Mouse (Mus musculus) midbrain, embryonic 16.5 days (tissue): ENCODE data around the gene Ifi27. TPM values are rescaled to one million over a fixed set of nuclear protein-coding genes. Genes with fewer than 3 reads are reported as not detected.

Experiments used
- ATAC-seq: fragments of 200-750 bp; cut with Nextera tagmentation; 2 replicates; pipeline ENCODE4 v1.8.0; 2017; ENCODE audit warnings: moderate TSS enrichment
- H3K27ac ChIP-seq: fragments of 300-500 bp; sonication (generic); 2 replicates; pipeline ENCODE4 v1.5.1; 2014; ENCODE audit warnings: mild to moderate bottlenecking, low read length, mixed read lengths
- H3K27me3 ChIP-seq: fragments of 300-500 bp; sonication (generic); 2 replicates; pipeline ENCODE4 v1.6.1; 2014; ENCODE audit warnings: low read depth, low read length, mixed read lengths; ENCODE audit not compliant: control insufficient read depth, insufficient read depth
- H3K36me3 ChIP-seq: fragments of 300-500 bp; sonication (generic); 2 replicates; pipeline ENCODE4 v1.6.1; 2014; ENCODE audit warnings: mild to moderate bottlenecking, low read length, moderate library complexity, mixed read lengths; ENCODE audit not compliant: control insufficient read depth, insufficient read depth
- H3K4me1 ChIP-seq: fragments of 300-500 bp; sonication (generic); 2 replicates; pipeline ENCODE4 v1.6.1; 2014; ENCODE audit warnings: mild to moderate bottlenecking, low read length, mixed read lengths; ENCODE audit not compliant: control insufficient read depth, insufficient read depth
- H3K4me2 ChIP-seq: fragments of 300-500 bp; sonication (generic); 2 replicates; pipeline ENCODE4 v1.6.1; 2014; ENCODE audit warnings: mild to moderate bottlenecking, low read length, mixed read lengths
- H3K4me3 ChIP-seq: fragments of 300-500 bp; sonication (generic); 2 replicates; pipeline ENCODE4 v1.5.1; 2014; ENCODE audit warnings: low read depth, mild to moderate bottlenecking, low read length, moderate library complexity, mixed read lengths
- H3K9ac ChIP-seq: fragments of 300-500 bp; sonication (generic); 2 replicates; pipeline ENCODE4 v1.6.1; 2014; ENCODE audit warnings: low read depth, low read length, mixed read lengths
- H3K9me3 ChIP-seq: fragments of 300-500 bp; sonication (generic); replicated peaks from 2 replicates; pipeline ENCODE4 v1.6.1; 2014; ENCODE audit warnings: mild to moderate bottlenecking, low read length, mixed read lengths; ENCODE audit not compliant: control insufficient read depth, poor library complexity, severe bottlenecking
- WGBS: fragments of 180-500 bp; shearing (Covaris S2); extraction: QIAGEN DNeasy Blood & Tissue Kit; methylation state at CpG from one replicate; pipeline ENCODE4 v1.1.7; 2014; 5-methylcytosine and 5-hydroxymethylcytosine counted together
- polyA plus RNA-seq: library from polyadenylated mRNA; unstranded; fragments of >200 nt; fragmentation: Nextera tagmentation; extraction: Ambion mirVana; gene quantifications from 2 replicates; pipeline ENCODE4 v1.2.1, GENCODE M21; 2015

Gene Ifi27
- polyA plus RNA-seq, result 10.0 and 12.3 TPM in 2 replicates

DNA sequence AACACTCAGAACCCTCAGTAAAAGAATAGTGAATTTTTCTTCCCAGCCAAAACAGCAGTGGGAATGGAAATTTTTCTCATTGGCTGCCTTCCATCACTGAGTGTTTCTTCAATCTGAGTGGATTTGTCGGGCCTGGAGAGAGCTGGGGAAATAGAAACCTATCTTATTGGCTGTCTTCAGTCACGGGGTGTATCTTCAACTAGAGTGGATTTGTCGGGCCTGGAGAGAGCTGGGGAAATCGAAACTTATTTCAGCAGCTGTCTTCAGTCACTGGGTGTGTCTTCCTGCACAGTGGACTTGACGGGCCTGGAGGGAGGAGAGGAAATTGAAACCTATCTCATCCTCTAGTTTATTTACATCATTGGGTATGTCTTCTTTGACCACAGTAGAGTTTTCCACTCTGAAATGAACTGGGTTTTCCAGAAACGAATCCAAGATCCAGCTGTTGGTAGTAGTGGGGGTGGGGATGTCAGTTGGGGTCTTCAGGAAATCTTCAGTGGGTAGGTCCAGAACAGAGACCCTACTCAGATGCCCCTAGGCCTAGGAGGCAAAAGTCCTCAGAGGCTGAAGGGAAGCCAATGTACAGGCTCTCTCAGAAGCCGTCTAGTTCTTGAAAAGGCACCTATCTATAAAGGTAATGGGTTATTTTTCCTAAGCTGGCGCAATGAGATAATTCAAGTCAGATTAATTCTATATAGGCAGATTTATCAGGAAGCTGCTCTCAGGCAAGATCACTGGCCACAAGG, at the start of gene Ifi27:
TSS of gene Ifi27 (plus strand) at position 226 of the 746 bp plus-strand sequence.
- 79% methylated on average over 8 of the region's 8 CpGs for WGBS
- no peak within 1 kb of the TSS for H3K9ac ChIP-seq
- no peaks in the 10 kb centered on the region for H3K4me1 ChIP-seq
- H3K27me3 ChIP-seq, result no peaks in the 10 kb centered on the region
- no peak within 1 kb of the TSS for H3K4me3 ChIP-seq
- H3K36me3 ChIP-seq, result no peaks in the 10 kb centered on the region
- no peak within 1 kb of the TSS for H3K27ac ChIP-seq
- H3K9me3 ChIP-seq, result no peaks in the 10 kb centered on the region
- no peak within 1 kb of the TSS for H3K4me2 ChIP-seq
- no peak for ATAC-seq

DNA sequence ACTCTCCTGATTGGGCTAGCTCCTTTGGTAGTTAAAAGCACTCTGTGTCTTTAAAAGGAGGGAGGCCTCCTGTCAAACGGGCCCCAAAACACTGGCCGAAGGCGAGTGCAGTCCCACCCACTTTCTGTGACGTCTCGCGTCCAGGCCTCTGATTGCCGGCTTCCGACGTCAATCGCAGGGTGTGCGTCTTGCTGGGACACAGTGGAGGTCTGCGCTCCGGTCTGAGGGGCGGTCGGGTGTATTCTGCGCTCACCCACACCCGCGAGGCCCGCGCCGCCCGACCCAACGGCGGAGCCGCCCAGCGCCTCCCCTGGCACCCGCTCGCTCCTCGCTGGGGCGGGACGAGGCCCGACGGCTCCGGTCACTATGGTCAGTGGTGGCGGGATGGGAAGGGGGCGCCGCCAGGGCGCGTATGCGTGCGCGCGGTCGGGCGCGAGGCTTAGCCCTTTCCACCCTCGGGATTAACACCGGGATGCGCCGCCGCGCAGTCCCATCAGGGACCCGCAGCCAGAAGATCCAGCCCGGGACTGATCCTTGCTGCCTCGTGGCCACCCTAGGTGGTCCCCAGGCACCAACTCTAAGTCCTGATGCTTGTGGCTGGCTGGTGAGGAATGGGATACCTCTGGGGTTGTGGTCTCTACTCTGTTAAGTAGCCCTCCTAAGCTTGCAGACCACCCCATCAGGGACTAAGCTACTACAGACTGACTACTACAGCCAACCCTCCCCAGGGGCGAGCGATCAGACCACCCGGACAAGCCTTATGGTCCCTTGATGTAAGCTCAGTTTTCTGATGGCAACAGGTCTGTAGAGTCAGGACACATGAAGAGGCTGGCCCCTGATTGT, 45.3 kb upstream of the Ifi27 start, which contains the start of gene Otub2:
TSS of gene Otub2 (plus strand) at position 178 of the 843 bp plus-strand sequence.
- ATAC-seq, result peak; percentile 100
- Histone ChIP-seq H3K4me3 (peak within 1 kb of the TSS; percentile 79), H3K9ac (peak within 1 kb of the TSS; percentile 94), H3K9me3 (no peaks in the 10 kb centered on the region), H3K4me1 (peaks cover 11% of the 10 kb centered on the region), H3K4me2 (peak within 1 kb of the TSS; percentile 55), H3K36me3 (no peaks in the 10 kb centered on the region), H3K27ac (peak within 1 kb of the TSS; percentile 77), H3K27me3 (no peaks in the 10 kb centered on the region)
- WGBS, result 1% methylated on average over 50 of the region's 58 CpGs

DNA sequence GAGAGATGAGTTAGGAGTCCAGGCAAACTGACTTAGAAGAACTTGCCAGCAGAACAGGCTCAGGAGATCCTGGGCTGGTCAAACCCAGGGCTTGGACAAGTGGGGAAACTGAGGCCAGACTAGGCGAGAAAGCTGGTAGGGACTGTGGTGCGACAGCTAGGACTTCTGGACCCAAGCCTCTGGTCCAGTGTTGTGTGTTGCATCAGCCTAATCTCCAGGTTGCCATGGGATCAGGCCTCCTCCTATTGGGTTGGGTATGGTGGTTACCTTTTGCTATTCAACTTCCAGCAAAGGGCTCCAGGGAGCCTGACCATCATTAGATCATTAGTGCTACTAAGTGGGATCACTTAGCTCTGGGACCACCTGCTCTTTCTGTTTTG, 44.7 kb upstream of the Ifi27 start:
- peak overlapping the region; percentile 55 for H3K4me2 ChIP-seq
- no peak for ATAC-seq
- H3K9ac ChIP-seq, result peak overlapping the region; percentile 94
- H3K9me3 ChIP-seq, result no peaks in the 10 kb centered on the region
- 59% methylated on average over 2 of the region's 2 CpGs for WGBS
- H3K36me3 ChIP-seq, result no peaks in the 10 kb centered on the region
- H3K4me1 ChIP-seq, result peaks cover 11% of the 10 kb centered on the region
- no peaks in the 10 kb centered on the region for H3K27me3 ChIP-seq
- no peak overlapping the region for H3K27ac ChIP-seq
- H3K4me3 ChIP-seq, result peak overlapping the region; percentile 79

- Histone ChIP-seq H3K27me3 (no peaks in the 10 kb centered on the region), H3K4me1 (peaks cover 11% of the 10 kb centered on the region), H3K9me3 (no peaks in the 10 kb centered on the region), H3K27ac (no peak overlapping the region), H3K4me3 (no peak overlapping the region), H3K9ac (no peak overlapping the region), H3K36me3 (no peaks in the 10 kb centered on the region), H3K4me2 (peak overlapping the region; percentile 55)
- no peak for ATAC-seq
- 82% methylated on average over 4 of the region's 4 CpGs for WGBS
These were observed 44.0 kb upstream of the Ifi27 start for GRCm38 (mm10) chr12:103389982-103390381.

- no peak for ATAC-seq
- Histone ChIP-seq H3K36me3 (no peaks in the 10 kb centered on the region), H3K9ac (0 out of 2 replicates have a peak overlapping the region, but pooled peaks have one; percentile 11), H3K27ac (no peak overlapping the region), H3K4me1 (peaks cover 11% of the 10 kb centered on the region), H3K27me3 (no peaks in the 10 kb centered on the region), H3K4me2 (no peak overlapping the region), H3K4me3 (no peak overlapping the region), H3K9me3 (no peaks in the 10 kb centered on the region)
- WGBS, result 89% methylated on average over 7 of the region's 7 CpGs
These were observed 42.9 kb upstream of the Ifi27 start for GRCm38 (mm10) chr12:103391098-103391497.

DNA sequence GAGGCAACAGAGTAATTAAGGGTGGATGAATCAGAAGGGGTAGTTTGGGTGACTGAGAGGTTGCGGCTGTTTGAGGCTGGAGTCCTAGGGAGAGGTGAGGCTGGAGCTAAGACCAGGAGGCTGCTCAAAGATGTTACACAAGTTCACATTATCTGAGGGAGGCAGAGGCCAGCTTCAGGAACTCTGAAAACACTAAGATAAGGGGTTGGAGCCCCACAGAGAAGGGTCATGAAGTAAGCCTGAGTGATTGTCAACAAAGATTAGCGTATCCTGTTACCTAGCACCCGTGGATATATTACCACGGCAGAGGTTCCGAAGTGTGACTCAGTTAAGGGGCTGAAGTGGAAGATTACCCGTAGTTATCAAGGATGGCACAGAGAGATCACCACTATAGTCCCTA, 40.5 kb upstream of the Ifi27 start:
- H3K36me3 ChIP-seq, result no peaks in the 10 kb centered on the region
- no peak overlapping the region for H3K27ac ChIP-seq
- no peak overlapping the region for H3K4me3 ChIP-seq
- no peak for ATAC-seq
- no peak overlapping the region for H3K4me2 ChIP-seq
- peaks cover 11% of the 10 kb centered on the region for H3K4me1 ChIP-seq
- H3K27me3 ChIP-seq, result no peaks in the 10 kb centered on the region
- no peak overlapping the region for H3K9ac ChIP-seq
- H3K9me3 ChIP-seq, result no peaks in the 10 kb centered on the region
- 44% methylated on average over 6 of the region's 6 CpGs for WGBS

- ATAC-seq, result no peak
- Histone ChIP-seq H3K27me3 (no peaks in the 10 kb centered on the region), H3K9ac (no peak overlapping the region), H3K4me3 (no peak overlapping the region), H3K36me3 (no peaks in the 10 kb centered on the region), H3K4me2 (no peak overlapping the region), H3K4me1 (no peaks in the 10 kb centered on the region), H3K27ac (no peak overlapping the region), H3K9me3 (no peaks in the 10 kb centered on the region)
- WGBS, result 83% methylated on average over 12 of the region's 12 CpGs
These were observed 38.3 kb upstream of the Ifi27 start for GRCm38 (mm10) chr12:103395486-103396275.

DNA sequence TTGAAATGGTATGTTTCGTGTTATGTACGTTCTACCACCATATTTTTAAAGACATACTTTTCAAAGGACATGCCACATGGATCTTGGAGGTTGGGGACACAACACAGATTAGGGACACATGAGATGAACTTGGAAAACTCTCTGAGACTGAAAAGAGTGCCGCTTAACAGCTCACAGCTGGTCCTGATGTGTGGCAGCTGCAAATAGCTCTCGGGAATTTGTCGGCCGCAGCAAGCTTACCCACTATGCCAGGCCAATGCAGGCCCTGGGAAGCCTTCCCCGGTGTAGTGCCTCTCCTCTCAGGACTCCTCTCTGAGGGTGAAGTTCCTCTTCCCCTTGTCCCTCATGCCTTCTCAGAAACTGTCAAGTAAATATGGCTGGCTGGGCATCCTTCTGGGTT, 37.3 kb upstream of the Ifi27 start:
- ATAC-seq, result no peak
- Histone ChIP-seq H3K27me3 (no peaks in the 10 kb centered on the region), H3K36me3 (no peaks in the 10 kb centered on the region), H3K4me2 (no peak overlapping the region), H3K4me3 (no peak overlapping the region), H3K9me3 (no peaks in the 10 kb centered on the region), H3K27ac (no peak overlapping the region), H3K9ac (no peak overlapping the region), H3K4me1 (no peaks in the 10 kb centered on the region)
- WGBS, result 84% methylated on average over 7 of the region's 7 CpGs
